Mouse (Mus musculus): ENCODE results near the gene Saa3. TPM values are rescaled to one million over a fixed set of nuclear protein-coding genes. Genes with fewer than 3 reads are reported as not detected.

The Saa3 gene
- polyA plus RNA-seq (2012; rRNA removed): not detected in 2 replicates

GRCm38 (mm10) chr7:46715600-46715999 lies at the start of gene Saa3:
Gene Saa3 (minus strand): TSS chr7:46715700.

GRCm38 (mm10) chr7:46751490-46751889 lies 36.0 kb upstream of the Saa3 start, which contains the start of gene Saa2:
Gene Saa2 (plus strand): TSS chr7:46751790.

GRCm38 (mm10) chr7:46742880-46743279 lies 27.4 kb upstream of the Saa3 start, which contains the start of gene Saa1:
Gene Saa1 (minus strand): TSS chr7:46742980.

GRCm38 (mm10) chr7:46732458-46732857 lies 17.0 kb upstream of the Saa3 start, which contains the start of gene Saa4:
Gene Saa4 (minus strand): TSS chr7:46732603.

GRCm38 (mm10) chr7:46710390-46710844 lies 5.1 kb downstream of the Saa3 start, which contains the start of gene Saal1:
Gene Saal1 (minus strand): TSS chr7:46710680.

GRCm38 (mm10) chr7:46672160-46672672 lies 43.3 kb downstream of the Saa3 start, which contains the start of gene Tph1:
Gene Tph1 (minus strand): TSS chr7:46672537.

Other genes starting within 250 kb of the Saa3 start
- gene Sergef, start 75.9 kb downstream of the Saa3 start, polyA plus RNA-seq (2012; rRNA removed): 8.0 and 10.8 TPM in 2 replicates
- gene Tph1, start 43.2 kb downstream of the Saa3 start, polyA plus RNA-seq (2012; rRNA removed): 0.51 and 0.71 TPM in 2 replicates
- 1.1 and 2.0 TPM in 2 replicates for gene Saal1, start 5.0 kb downstream of the Saa3 start, polyA plus RNA-seq (2012; rRNA removed)
- gene Saa4, start 16.9 kb upstream of the Saa3 start, polyA plus RNA-seq (2012; rRNA removed): 0.03 TPM in 1 of 2 replicates, not detected in the other
- not detected in 2 replicates for gene Saa1, start 27.3 kb upstream of the Saa3 start, polyA plus RNA-seq (2012; rRNA removed)
- not detected in 2 replicates for gene Saa2, start 36.1 kb upstream of the Saa3 start, polyA plus RNA-seq (2012; rRNA removed)
- 4.2 and 6.1 TPM in 2 replicates for gene Hps5, start 80.4 kb upstream of the Saa3 start, polyA plus RNA-seq (2012; rRNA removed)
- 2.0 and 2.8 TPM in 2 replicates for gene Gtf2h1, start 80.4 kb upstream of the Saa3 start, polyA plus RNA-seq (2012; rRNA removed)
- gene Ldha, start 125.8 kb upstream of the Saa3 start, polyA plus RNA-seq (2012; rRNA removed): 354 and 498 TPM in 2 replicates
- 0.08 TPM in 1 of 2 replicates, not detected in the other for gene Ldhc, start 145.5 kb upstream of the Saa3 start, polyA plus RNA-seq (2012; rRNA removed)
- 70.9 and 76.8 TPM in 2 replicates for gene Tsg101, start 204.3 kb upstream of the Saa3 start, polyA plus RNA-seq (2012; rRNA removed)
- 0.48 and 0.62 TPM in 2 replicates for gene Uevld, start 242.8 kb upstream of the Saa3 start, polyA plus RNA-seq (2012; rRNA removed)

All from stomach, adult 2 months (tissue).